Mouse (Mus musculus) left cerebral cortex, adult 11 months (tissue): ENCODE results near the gene Acot7.

Experiments used
- DNase-seq: peaks from one replicate; pipeline ENCODE4 v3.0.0; 2022; ENCODE audit warnings: low spot score

Gene Acot7

DNA sequence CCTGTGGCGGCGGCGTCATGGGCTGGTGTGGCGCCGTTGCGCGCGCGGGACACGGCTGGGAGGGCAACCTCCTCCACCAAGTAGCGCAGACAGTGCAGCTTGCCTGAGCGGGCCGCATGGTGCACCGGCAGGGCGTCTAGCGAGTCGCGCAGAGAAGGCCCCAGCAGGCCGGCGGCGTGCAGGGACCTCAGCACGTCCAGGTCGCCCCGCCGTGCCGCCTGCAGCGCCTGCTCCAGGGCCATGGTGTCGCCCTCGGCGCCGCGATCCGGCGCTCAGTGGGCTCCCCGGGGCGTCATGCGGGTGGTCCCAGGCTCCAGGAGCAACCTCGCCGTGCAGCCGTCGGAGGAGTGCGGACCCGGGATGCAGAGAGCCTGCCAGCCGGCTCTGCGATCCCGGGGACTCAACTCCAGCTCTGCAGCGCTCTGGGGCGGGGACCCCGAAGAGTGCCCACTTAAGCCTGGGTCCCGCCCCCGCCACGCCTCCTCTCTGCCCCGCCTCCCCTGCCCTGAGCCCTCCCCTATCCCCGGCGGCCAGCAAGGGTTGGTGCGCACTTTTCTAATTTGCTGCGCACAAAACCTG is 25.9 kb upstream of the Acot7 start, which contains the start of gene Espn:
TSS of gene Espn (minus strand) at position 406 of the 579 bp plus-strand sequence.
- no peak for DNase-seq

DNA sequence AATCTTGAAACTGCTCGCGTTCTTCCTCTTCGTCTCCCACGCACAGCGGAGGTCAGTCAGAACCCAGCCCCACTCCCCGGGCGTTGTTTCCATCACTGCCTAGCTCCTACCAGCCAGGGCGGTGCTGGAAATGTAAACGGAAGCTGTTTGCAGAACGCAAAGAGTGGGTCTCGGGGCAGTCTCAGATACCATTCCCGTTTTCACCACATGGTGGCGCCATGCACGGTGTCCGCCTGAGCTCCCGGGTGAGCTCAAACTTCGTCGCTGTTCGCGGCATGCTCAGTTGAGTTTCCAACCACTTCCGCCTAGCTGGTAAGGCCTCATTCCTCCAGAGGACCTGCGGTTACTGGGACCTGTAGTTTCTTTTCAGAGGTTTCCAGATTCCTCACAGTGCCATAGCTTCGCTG is 24.2 kb upstream of the Acot7 start:
- peak; percentile 62 for DNase-seq

- DNase-seq: no peak
Measured at GRCm38 (mm10) chr4:152155019-152155418, 22.9 kb upstream of the Acot7 start.

GRCm38 (mm10) chr4:152157779-152158584 is 20.0 kb upstream of the Acot7 start:
- no peak for DNase-seq

DNA sequence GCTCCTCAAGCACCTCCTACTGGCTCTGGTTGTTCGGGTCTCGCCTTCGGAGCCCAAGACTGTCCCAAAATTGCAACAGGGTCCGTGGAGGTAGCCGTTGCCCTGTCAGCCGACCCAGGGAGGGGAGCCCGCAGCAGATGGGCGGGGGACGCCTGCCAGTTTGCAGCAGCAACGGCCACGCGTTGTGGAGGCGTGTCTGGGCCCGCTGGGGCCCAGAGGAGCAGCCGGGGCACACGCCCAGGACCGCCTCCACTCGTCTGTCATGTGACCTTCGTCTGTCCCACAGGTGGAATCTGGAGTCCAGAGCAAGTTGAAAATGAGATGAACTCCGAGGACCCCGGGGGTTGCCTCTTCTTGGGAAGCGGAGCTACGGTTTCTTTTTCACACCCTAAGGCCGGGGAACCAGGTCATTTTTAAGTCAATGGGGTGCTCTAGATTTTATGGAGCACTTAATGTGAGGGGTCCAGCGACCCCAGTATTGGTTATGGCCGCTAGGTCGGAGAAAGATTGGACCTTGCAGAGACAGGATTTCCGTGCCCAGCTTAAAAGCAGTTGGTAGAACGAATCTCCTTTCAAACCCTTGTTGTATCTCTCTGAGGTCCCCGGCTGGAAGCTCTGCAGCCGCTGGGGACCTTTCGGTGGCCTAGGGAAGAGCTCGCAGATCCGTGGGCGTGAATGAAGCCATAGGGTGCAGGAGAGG is 19.2 kb upstream of the Acot7 start, which contains the start of gene Hes2:
TSS of gene Hes2 (plus strand) at position 283 of the 700 bp plus-strand sequence.
- DNase-seq: no peak

DNA sequence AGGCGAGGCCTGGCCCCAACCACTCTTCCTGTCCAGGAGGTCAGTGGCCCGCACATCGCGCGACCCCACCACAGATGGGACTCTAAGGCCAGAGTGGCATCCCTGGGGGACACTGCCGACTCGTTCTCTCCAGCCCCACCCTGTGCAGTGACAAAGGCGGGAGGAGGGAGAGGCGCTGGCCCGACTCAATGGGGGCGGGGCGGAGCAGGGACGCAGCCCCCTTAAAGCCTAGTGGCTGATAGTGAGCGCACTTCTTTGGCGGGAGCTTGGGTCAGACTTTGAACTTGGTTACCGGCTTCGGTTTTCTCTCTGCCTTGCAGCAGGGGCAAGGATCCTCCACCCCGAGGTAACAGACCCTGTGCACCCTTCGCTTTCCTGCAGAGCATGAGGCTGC is 18.7 kb upstream of the Acot7 start:
- DNase-seq: no peak

DNA sequence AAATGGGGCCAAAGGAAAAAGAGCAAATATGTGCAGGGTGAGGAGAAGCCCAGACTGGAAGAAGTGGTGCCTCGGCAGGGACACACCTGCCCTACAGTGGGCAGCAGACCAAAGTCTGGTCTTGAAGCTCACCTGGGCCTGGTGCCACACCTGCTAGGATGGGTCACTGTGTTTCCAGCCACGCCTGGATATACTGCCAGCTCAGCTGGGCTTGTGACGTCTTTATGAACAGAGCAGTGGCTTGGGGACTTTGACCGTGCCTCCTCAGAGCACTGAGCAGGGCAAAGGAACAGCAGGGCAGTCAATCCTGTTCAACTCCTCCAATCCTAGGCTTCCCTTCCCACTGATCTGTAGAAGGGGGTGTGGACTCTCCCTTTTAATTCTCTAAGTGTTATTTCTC is 17.2 kb upstream of the Acot7 start:
- DNase-seq: no peak

- DNase-seq: no peak
Measured at GRCm38 (mm10) chr4:152161601-152162000, 16.3 kb upstream of the Acot7 start.

DNA sequence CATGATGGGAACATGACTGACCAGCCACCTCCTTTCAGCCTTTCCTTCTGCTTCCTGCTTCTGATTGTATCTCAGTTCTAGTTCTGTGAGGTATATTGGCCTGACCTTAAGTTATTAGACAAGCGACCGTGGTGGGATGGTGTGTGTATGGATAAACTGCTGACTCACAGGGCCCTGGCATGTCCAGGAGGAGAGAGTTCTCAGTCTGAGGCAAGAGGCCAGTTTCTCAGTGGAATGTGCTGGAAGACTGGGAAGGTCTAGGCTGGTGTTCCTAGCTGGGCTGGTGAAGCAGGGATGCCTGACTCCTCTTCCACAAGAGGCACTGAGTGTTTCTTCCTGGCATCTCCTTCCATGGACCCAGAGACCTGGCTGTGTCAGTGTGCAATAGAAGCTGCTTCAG is 15.2 kb upstream of the Acot7 start:
- no peak for DNase-seq

DNA sequence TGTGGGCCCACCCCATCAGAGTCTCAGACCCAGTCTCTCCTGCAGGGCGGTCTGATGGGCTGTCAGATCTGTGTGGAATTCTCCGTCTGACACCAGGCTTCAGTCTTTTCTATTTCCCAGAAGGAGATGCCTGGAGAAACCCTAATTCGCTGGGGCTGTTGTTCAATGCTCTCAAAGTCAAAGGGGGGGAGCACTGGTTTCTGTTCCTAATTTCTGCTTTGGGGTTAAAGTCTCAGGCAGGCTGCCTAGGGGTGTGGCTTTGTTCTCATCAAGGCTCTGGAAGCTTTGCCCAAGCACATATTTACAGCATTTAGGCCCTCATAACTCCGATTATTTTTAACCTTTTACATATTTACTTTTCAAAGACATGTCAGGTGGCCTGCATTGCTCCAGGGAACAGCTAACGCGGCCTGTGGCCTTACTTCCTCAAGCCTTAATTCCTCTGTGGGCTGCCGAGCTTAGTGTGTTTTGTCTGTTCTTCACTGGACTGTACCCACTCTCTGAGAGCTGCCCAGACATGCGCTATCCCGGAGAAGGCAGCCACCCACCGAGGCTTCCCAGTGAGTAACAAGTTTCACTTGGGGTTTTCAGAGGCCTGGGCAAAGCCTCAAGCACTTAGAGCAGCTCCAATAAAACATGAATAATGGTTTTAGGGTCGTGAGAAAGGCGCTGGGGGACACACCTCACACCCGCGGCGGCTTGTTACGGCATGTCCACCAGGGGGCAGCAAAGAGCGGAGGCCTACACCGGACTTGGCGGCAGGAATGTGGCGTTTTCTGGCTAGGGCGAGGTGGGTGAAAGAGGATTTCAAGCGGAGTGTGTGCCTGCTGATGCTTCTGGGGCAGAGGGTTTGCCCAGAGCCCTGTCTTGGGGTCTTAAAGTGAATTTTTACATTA is 12.7 kb upstream of the Acot7 start:
- no peak for DNase-seq

- no peak for DNase-seq
Measured at GRCm38 (mm10) chr4:152168052-152168451, 9.9 kb upstream of the Acot7 start.

- no peak for DNase-seq
Measured at GRCm38 (mm10) chr4:152169103-152169502, 8.8 kb upstream of the Acot7 start.

GRCm38 (mm10) chr4:152170286-152170685 is 7.6 kb upstream of the Acot7 start:
- DNase-seq: no peak

DNA sequence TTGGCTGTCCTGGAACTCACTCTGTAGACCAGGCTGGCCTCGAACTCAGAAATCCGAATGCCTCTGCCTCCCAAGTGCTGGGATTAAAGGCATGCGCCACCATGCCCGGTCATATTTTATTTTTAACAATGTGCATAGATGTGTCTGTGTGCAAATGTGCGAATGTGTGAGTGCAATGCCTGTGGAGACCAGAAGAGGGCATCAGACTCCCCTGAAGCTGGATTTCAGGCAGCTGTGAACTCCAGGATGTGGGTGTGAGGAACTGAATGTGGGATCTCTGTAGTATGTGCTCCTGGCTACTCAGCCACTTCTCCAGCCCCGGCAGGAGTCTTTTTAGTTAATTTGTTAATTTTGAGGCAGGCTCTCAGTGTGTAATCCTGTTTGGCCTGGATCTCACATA is 6.4 kb upstream of the Acot7 start:
- no peak for DNase-seq

GRCm38 (mm10) chr4:152173041-152173440 is 4.9 kb upstream of the Acot7 start:
- DNase-seq: peak; percentile 71

DNA sequence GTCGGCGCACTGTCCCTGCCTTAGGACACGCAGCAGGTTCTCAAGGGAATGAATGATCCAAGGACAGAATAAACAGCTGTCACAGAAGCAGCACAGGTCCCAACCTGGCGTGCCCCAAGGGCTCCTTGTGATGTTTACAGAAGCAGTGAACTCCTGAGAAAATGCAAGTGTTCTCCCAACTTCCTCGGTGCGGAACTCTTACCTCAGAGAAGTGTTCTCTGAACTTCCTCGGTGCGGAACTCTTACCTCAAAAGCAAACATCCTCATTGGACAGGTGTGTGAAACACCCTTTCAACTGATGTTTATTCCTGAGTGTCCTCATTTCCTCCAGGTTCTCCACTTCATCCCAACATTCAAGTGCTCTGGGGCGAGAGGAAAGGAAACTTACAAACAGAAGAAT is 4.0 kb upstream of the Acot7 start:
- DNase-seq: no peak

DNA sequence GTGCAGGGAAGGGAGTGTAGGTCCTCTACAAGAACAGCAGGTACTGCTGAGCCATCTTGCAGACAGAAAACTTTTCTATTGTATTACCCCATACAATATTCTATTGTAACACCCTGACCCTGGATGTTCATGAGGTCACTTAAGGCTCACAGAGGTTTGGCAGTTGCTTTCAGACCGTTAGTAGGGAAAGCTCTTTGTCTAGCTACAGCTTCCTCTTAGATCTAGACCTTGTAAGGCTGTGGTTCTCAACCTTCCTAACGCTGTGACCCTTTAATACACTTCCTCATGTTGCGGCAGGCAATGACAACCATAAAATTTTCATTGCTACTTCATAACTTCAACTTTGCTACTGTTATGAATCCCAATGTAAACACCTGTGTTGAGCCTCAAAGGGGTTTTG is 1.3 kb upstream of the Acot7 start:
- DNase-seq: no peak

GRCm38 (mm10) chr4:152177174-152177536 is 779 bp upstream of the Acot7 start:
- no peak for DNase-seq

- no peak for DNase-seq
Measured at GRCm38 (mm10) chr4:152178344-152178864, 470 bp downstream of the Acot7 start.

GRCm38 (mm10) chr4:152178916-152179705 is 1.2 kb downstream of the Acot7 start:
- DNase-seq: no peak
